Mouse (Mus musculus): ENCODE results near the gene Mbtps1.

Gene Mbtps1

GRCm38 (mm10) chr8:119557821-119558602 lies 523 bp downstream of the Mbtps1 start:
- no peak for DNase-seq (ENCODE audit: low read depth in 2 of 2, low spot score in 2 of 2)

- no peak for DNase-seq (ENCODE audit: low read depth in 2 of 2, low spot score in 2 of 2)
Observed at GRCm38 (mm10) chr8:119557132-119557531, 1.4 kb downstream of the Mbtps1 start.

GRCm38 (mm10) chr8:119555861-119556260 lies 2.7 kb downstream of the Mbtps1 start:
- DNase-seq (ENCODE audit: low read depth in 2 of 2, low spot score in 2 of 2): no peak

- no peak for DNase-seq (ENCODE audit: low read depth in 2 of 2, low spot score in 2 of 2)
Observed at GRCm38 (mm10) chr8:119552967-119553366, 5.6 kb downstream of the Mbtps1 start.

GRCm38 (mm10) chr8:119548560-119549113 lies 9.9 kb downstream of the Mbtps1 start:
- DNase-seq (ENCODE audit: low read depth in 2 of 2, low spot score in 2 of 2): no peak

GRCm38 (mm10) chr8:119547019-119547691 lies 11.4 kb downstream of the Mbtps1 start:
- DNase-seq (ENCODE audit: low read depth in 2 of 2, low spot score in 2 of 2): no peak

GRCm38 (mm10) chr8:119545791-119546190 lies 12.7 kb downstream of the Mbtps1 start:
- no peak for DNase-seq (ENCODE audit: low read depth in 2 of 2, low spot score in 2 of 2)

- no peak for DNase-seq (ENCODE audit: low read depth in 2 of 2, low spot score in 2 of 2)
Observed at GRCm38 (mm10) chr8:119545180-119545579, 13.4 kb downstream of the Mbtps1 start.

- no peak for DNase-seq (ENCODE audit: low read depth in 2 of 2, low spot score in 2 of 2)
Observed at GRCm38 (mm10) chr8:119544606-119545005, 13.9 kb downstream of the Mbtps1 start.

- DNase-seq (ENCODE audit: low read depth in 2 of 2, low spot score in 2 of 2): no peak
Observed at GRCm38 (mm10) chr8:119531973-119532372, 26.6 kb downstream of the Mbtps1 start.

- DNase-seq (ENCODE audit: low read depth in 2 of 2, low spot score in 2 of 2): no peak
Observed at GRCm38 (mm10) chr8:119531397-119531796, 27.1 kb downstream of the Mbtps1 start.

GRCm38 (mm10) chr8:119530937-119531336 lies 27.6 kb downstream of the Mbtps1 start:
- DNase-seq (ENCODE audit: low read depth in 2 of 2, low spot score in 2 of 2): no peak

GRCm38 (mm10) chr8:119528762-119529161 lies 29.8 kb downstream of the Mbtps1 start:
- DNase-seq (ENCODE audit: low read depth in 2 of 2, low spot score in 2 of 2): no peak

GRCm38 (mm10) chr8:119520102-119520501 lies 38.4 kb downstream of the Mbtps1 start:
- DNase-seq (ENCODE audit: low read depth in 2 of 2, low spot score in 2 of 2): no peak

- DNase-seq (ENCODE audit: low read depth in 2 of 2, low spot score in 2 of 2): no peak
Observed at GRCm38 (mm10) chr8:119516674-119517073, 41.9 kb downstream of the Mbtps1 start.

- no peak for DNase-seq (ENCODE audit: low read depth in 2 of 2, low spot score in 2 of 2)
Observed at GRCm38 (mm10) chr8:119515767-119516166, 42.8 kb downstream of the Mbtps1 start.

GRCm38 (mm10) chr8:119514940-119515339 lies 43.6 kb downstream of the Mbtps1 start:
- DNase-seq (ENCODE audit: low read depth in 2 of 2, low spot score in 2 of 2): no peak

GRCm38 (mm10) chr8:119513405-119513804 lies 45.1 kb downstream of the Mbtps1 start:
- DNase-seq (ENCODE audit: low read depth in 2 of 2, low spot score in 2 of 2): no peak

- no peak for DNase-seq (ENCODE audit: low read depth in 2 of 2, low spot score in 2 of 2)
Observed at GRCm38 (mm10) chr8:119511722-119512121, 46.8 kb downstream of the Mbtps1 start.

GRCm38 (mm10) chr8:119510471-119510870 lies 48.1 kb downstream of the Mbtps1 start:
- DNase-seq (ENCODE audit: low read depth in 2 of 2, low spot score in 2 of 2): no peak

- DNase-seq (ENCODE audit: low read depth in 2 of 2, low spot score in 2 of 2): no peak
Observed at GRCm38 (mm10) chr8:119506106-119506505, 52.4 kb downstream of the Mbtps1 start.

- DNase-seq (ENCODE audit: low read depth in 2 of 2, low spot score in 2 of 2): no peak
Observed at GRCm38 (mm10) chr8:119505488-119505887, 53.0 kb downstream of the Mbtps1 start.
